Mouse (Mus musculus) liver, postnatal 0 days (tissue): ENCODE measurements at regions not wholly inside any gene's neighbourhood (a gene's known extent, or its start where the extent isn't known, plus 50 kb on each side); places are given as distances from the start of the nearest gene placed in this dataset.

Source experiments
- ATAC-seq: fragments of 200-750 bp; cut with Nextera tagmentation; 2 replicates; pipeline ENCODE4 v1.8.0; 2017; ENCODE audit warnings: mild to moderate bottlenecking, moderate library complexity
- DNase-seq: peaks from one replicate; pipeline ENCODE4 v3.0.0-alpha.2; 2016
- H3K27ac ChIP-seq: fragments of 300-500 bp; sonication (generic); 2 replicates; pipeline ENCODE4 v1.5.1; 2014; ENCODE audit warnings: antibody characterized with exemption, moderate library complexity, mild to moderate bottlenecking, low read depth
- H3K27me3 ChIP-seq: fragments of 300-500 bp; sonication (generic); 2 replicates; pipeline ENCODE4 v1.6.1; 2014; ENCODE audit warnings: low read length, control low read depth, mixed read lengths; ENCODE audit not compliant: insufficient read depth
- H3K36me3 ChIP-seq: fragments of 300-500 bp; sonication (generic); replicated peaks from 2 replicates; pipeline ENCODE4 v1.6.1; 2014; ENCODE audit warnings: mild to moderate bottlenecking, control low read depth, low read length, moderate library complexity, mixed read lengths; ENCODE audit not compliant: insufficient read depth
- H3K4me1 ChIP-seq: fragments of 300-500 bp; sonication (generic); 2 replicates; pipeline ENCODE4 v1.6.1; 2014; ENCODE audit warnings: antibody characterized with exemption, mild to moderate bottlenecking, control low read depth; ENCODE audit not compliant: insufficient read depth
- H3K4me2 ChIP-seq: fragments of 300-500 bp; sonication (generic); 2 replicates; pipeline ENCODE4 v1.6.1; 2014; ENCODE audit warnings: low read depth, mild to moderate bottlenecking, low read length, moderate library complexity, mixed read lengths
- H3K4me3 ChIP-seq: fragments of 300-500 bp; sonication (generic); 2 replicates; pipeline ENCODE4 v1.5.1; 2014; ENCODE audit warnings: low read depth, low read length
- H3K9ac ChIP-seq: fragments of 300-500 bp; sonication (generic); replicated peaks from 2 replicates; pipeline ENCODE4 v1.6.1; 2014; ENCODE audit warnings: mild to moderate bottlenecking, moderate library complexity
- H3K9me3 ChIP-seq: fragments of 300-500 bp; sonication (generic); 2 replicates; pipeline ENCODE4 v1.6.1; 2016; ENCODE audit warnings: mild to moderate bottlenecking, control low read depth, low read length, mixed read lengths
- CTCF ChIP-seq: sonication (generic); IDR thresholded peaks from 2 replicates; pipeline ENCODE4 v1.5.1; 2016; ENCODE audit warnings: antibody characterized with exemption, low read depth
- EP300 ChIP-seq: IDR thresholded peaks from 2 replicates; pipeline ENCODE4 v1.6.1; 2016; ENCODE audit warnings: antibody characterized with exemption, low read depth, mild to moderate bottlenecking
- WGBS: fragments of 180-500 bp; shearing (Covaris S2); extraction: QIAGEN DNeasy Blood & Tissue Kit; methylation state at CpG from one replicate; pipeline ENCODE4 v1.1.7; 2014; ENCODE audit not compliant: insufficient replicate concordance; 5-methylcytosine and 5-hydroxymethylcytosine counted together

GRCm38 (mm10) chr7:37908618-37909130, 114.7 kb downstream of the Uri1 start:
- ATAC-seq (no peak), DNase-seq (no peak)
- Histone ChIP-seq H3K9me3 (no peaks in the 10 kb centered on the region), H3K27me3 (no peaks in the 10 kb centered on the region), H3K4me3 (no peak overlapping the region), H3K27ac (no peak overlapping the region), H3K4me1 (no peaks in the 10 kb centered on the region), H3K36me3 (no peaks in the 10 kb centered on the region), H3K9ac (no peak overlapping the region), H3K4me2 (no peak overlapping the region)
- TF ChIP-seq EP300 (no peak), CTCF (no peak)
- 69% methylated on average over 5 of the region's 5 CpGs for WGBS

GRCm38 (mm10) chr7:37893885-37894284, 120.4 kb upstream of the Zfp536 start:
- H3K9ac ChIP-seq: no peak overlapping the region

GRCm38 (mm10) chr7:37874382-37874781, 100.9 kb upstream of the Zfp536 start:
- H3K4me2 ChIP-seq: no peak overlapping the region
- no peak overlapping the region for H3K4me3 ChIP-seq
- H3K27ac ChIP-seq: no peak overlapping the region
- WGBS: 65% methylated on average over 12 of the region's 12 CpGs
- H3K4me1 ChIP-seq: no peaks in the 10 kb centered on the region
- TF ChIP-seq CTCF: no peak
- no peak for TF ChIP-seq EP300
- H3K9ac ChIP-seq: no peak overlapping the region
- H3K36me3 ChIP-seq: no peaks in the 10 kb centered on the region
- no peaks in the 10 kb centered on the region for H3K9me3 ChIP-seq
- DNase-seq (no peak), ATAC-seq (no peak)
- H3K27me3 ChIP-seq: no peaks in the 10 kb centered on the region

More at GRCm38 (mm10) chr7:37893885-37894284, 120.4 kb upstream of the Zfp536 start:
- Histone ChIP-seq H3K9me3 (no peaks in the 10 kb centered on the region), H3K27me3 (no peaks in the 10 kb centered on the region), H3K4me1 (no peaks in the 10 kb centered on the region), H3K4me3 (no peak overlapping the region), H3K36me3 (no peaks in the 10 kb centered on the region), H3K4me2 (no peak overlapping the region), H3K27ac (no peak overlapping the region)
- peak; percentile 68 for TF ChIP-seq CTCF
- TF ChIP-seq EP300: no peak
- ATAC-seq: no peak
- peak; percentile 40 for DNase-seq
- 65% methylated on average over 6 of the region's 6 CpGs for WGBS

- ATAC-seq: no peak
- Histone ChIP-seq H3K4me2 (no peak overlapping the region), H3K9me3 (no peaks in the 10 kb centered on the region), H3K9ac (no peak overlapping the region), H3K4me3 (no peak overlapping the region), H3K36me3 (no peaks in the 10 kb centered on the region), H3K27ac (no peak overlapping the region), H3K4me1 (no peaks in the 10 kb centered on the region), H3K27me3 (no peaks in the 10 kb centered on the region)
- DNase-seq: no peak
- 85% methylated on average over 5 of the region's 5 CpGs for WGBS
- TF ChIP-seq CTCF (no peak), EP300 (no peak)
Observed at GRCm38 (mm10) chr7:37870956-37871355, 97.5 kb upstream of the Zfp536 start.

GRCm38 (mm10) chr7:37866468-37866867, 93.0 kb upstream of the Zfp536 start:
- no peak overlapping the region for H3K4me2 ChIP-seq
- H3K9ac ChIP-seq: no peak overlapping the region
- H3K36me3 ChIP-seq: no peaks in the 10 kb centered on the region
- no peaks in the 10 kb centered on the region for H3K9me3 ChIP-seq
- ATAC-seq (no peak), DNase-seq (no peak)
- H3K4me1 ChIP-seq: no peaks in the 10 kb centered on the region
- 24% methylated on average over 1 of the region's 1 CpGs for WGBS
- H3K27me3 ChIP-seq: no peaks in the 10 kb centered on the region
- no peak overlapping the region for H3K27ac ChIP-seq
- TF ChIP-seq CTCF (no peak), EP300 (no peak)
- H3K4me3 ChIP-seq: no peak overlapping the region

GRCm38 (mm10) chr7:37851471-37851870, 78.0 kb upstream of the Zfp536 start:
- Histone ChIP-seq H3K4me2 (no peak overlapping the region), H3K27ac (no peak overlapping the region), H3K4me3 (no peak overlapping the region)

GRCm38 (mm10) chr7:37845201-37845600, 71.8 kb upstream of the Zfp536 start:
- Histone ChIP-seq H3K27ac (no peak overlapping the region), H3K9me3 (no peaks in the 10 kb centered on the region; the same call in 1 of the 2 replicates), H3K9ac (no peak overlapping the region), H3K4me3 (no peak overlapping the region), H3K36me3 (no peaks in the 10 kb centered on the region), H3K4me2 (no peak overlapping the region), H3K4me1 (peaks cover 2% of the 10 kb centered on the region; the same call in 1 of the 2 replicates), H3K27me3 (no peaks in the 10 kb centered on the region)
- ATAC-seq: no peak
- 61% methylated on average over 1 of the region's 1 CpGs for WGBS
- no peak for TF ChIP-seq EP300
- TF ChIP-seq CTCF: no peak
- DNase-seq: no peak

More at GRCm38 (mm10) chr7:37851471-37851870, 78.0 kb upstream of the Zfp536 start:
- Histone ChIP-seq H3K36me3 (no peaks in the 10 kb centered on the region), H3K9me3 (no peaks in the 10 kb centered on the region), H3K4me1 (no peaks in the 10 kb centered on the region), H3K9ac (no peak overlapping the region), H3K27me3 (no peaks in the 10 kb centered on the region)
- no peak for TF ChIP-seq CTCF
- no peak for TF ChIP-seq EP300
- DNase-seq (no peak), ATAC-seq (no peak)
- 75% methylated on average over 5 of the region's 5 CpGs for WGBS
